Mouse (Mus musculus) hindbrain, embryonic 14.5 days (tissue): ENCODE measurements around the gene Clic5. TPM values are rescaled to one million over a fixed set of nuclear protein-coding genes. Genes with fewer than 3 reads are reported as not detected.
"Not testable (repeated sequence)": the region's sequence is repeated elsewhere in the genome, so short reads cannot be mapped to it uniquely, and the experiment has no call there.

Source experiments
- ATAC-seq: fragments of 200-750 bp; cut with Nextera tagmentation; 2 replicates; pipeline ENCODE4 v1.8.0; 2017; ENCODE audit warnings: moderate number of reproducible peaks, mild to moderate bottlenecking, moderate TSS enrichment, moderate library complexity; ENCODE audit not compliant: low FRiP score
- DNase-seq: peaks from one replicate; pipeline ENCODE4 v3.0.0-alpha.2; 2015; ENCODE audit warnings: low spot score
- H3K27ac ChIP-seq: fragments of 300-500 bp; sonication (generic); 2 replicates; pipeline ENCODE4 v1.5.1; 2014; ENCODE audit warnings: mild to moderate bottlenecking, moderate library complexity
- H3K27me3 ChIP-seq: fragments of 300-500 bp; sonication (generic); 2 replicates; pipeline ENCODE4 v1.6.1; 2014; ENCODE audit warnings: mild to moderate bottlenecking, low read length, mixed read lengths; ENCODE audit not compliant: control insufficient read depth, insufficient read depth
- H3K36me3 ChIP-seq: fragments of 300-500 bp; sonication (generic); replicated peaks from 2 replicates; pipeline ENCODE4 v1.6.1; 2014; ENCODE audit not compliant: control insufficient read depth, insufficient read depth
- H3K4me1 ChIP-seq: fragments of 300-500 bp; sonication (generic); replicated peaks from 2 replicates; pipeline ENCODE4 v1.6.1; 2014; ENCODE audit warnings: antibody characterized with exemption, low read length, mixed read lengths; ENCODE audit not compliant: control insufficient read depth, insufficient read depth
- H3K4me2 ChIP-seq: fragments of 300-500 bp; sonication (generic); replicated peaks from 2 replicates; pipeline ENCODE4 v1.6.1; 2014; ENCODE audit warnings: mild to moderate bottlenecking, moderate library complexity
- H3K4me3 ChIP-seq: fragments of 300-500 bp; sonication (generic); replicated peaks from 2 replicates; pipeline ENCODE4 v1.5.1; 2014; ENCODE audit warnings: mild to moderate bottlenecking, low read length
- H3K9ac ChIP-seq: fragments of 300-500 bp; sonication (generic); 2 replicates; pipeline ENCODE4 v1.6.1; 2014
- H3K9me3 ChIP-seq: fragments of 300-500 bp; sonication (generic); 2 replicates; pipeline ENCODE4 v1.6.1; 2016; ENCODE audit warnings: low read length; ENCODE audit not compliant: control insufficient read depth
- WGBS: fragments of 180-500 bp; shearing (Covaris S2); extraction: QIAGEN DNeasy Blood & Tissue Kit; methylation state at CpG from one replicate; pipeline ENCODE4 v1.1.7; 2014; 5-methylcytosine and 5-hydroxymethylcytosine counted together
- polyA plus RNA-seq: library from polyadenylated mRNA; unstranded; fragments of >200 nt; fragmentation: Nextera tagmentation; extraction: Ambion mirVana; gene quantifications from 2 replicates; pipeline ENCODE4 v1.2.1, GENCODE M21; 2014

Gene Clic5
- polyA plus RNA-seq, 1 experiment from 2014 or later = 0.46 TPM

DNA sequence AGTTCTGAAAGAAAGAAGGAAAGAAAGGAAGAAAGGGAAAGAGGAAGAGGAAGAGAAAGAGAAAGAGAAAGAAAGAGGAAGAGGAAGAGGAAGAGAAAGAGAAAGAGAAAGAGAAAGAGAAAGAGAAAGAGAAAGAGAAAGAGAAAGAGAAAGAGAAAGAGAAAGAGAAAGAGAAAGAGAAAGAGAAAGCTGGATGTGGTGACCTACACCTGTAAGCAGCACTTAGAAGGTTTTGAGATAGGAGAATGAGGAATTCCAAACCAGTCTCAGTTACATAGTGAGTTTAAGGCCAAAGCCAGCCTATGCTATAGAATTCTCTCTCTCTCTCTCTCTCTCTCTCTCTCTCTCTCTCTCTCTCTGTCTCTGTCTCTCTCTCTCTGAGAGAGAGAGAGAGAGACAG, 847 bp upstream of the Clic5 start:
- not testable (repeated sequence) for H3K4me3 ChIP-seq, H3K36me3 ChIP-seq, H3K9ac ChIP-seq, ATAC-seq, H3K9me3 ChIP-seq, DNase-seq, H3K4me2 ChIP-seq, H3K27ac ChIP-seq
- Histone ChIP-seq H3K4me1 (peaks cover 13% of the 10 kb centered on the region; the same call in 1 of the 2 replicates), H3K27me3 (peaks cover 20% of the 10 kb centered on the region)

DNA sequence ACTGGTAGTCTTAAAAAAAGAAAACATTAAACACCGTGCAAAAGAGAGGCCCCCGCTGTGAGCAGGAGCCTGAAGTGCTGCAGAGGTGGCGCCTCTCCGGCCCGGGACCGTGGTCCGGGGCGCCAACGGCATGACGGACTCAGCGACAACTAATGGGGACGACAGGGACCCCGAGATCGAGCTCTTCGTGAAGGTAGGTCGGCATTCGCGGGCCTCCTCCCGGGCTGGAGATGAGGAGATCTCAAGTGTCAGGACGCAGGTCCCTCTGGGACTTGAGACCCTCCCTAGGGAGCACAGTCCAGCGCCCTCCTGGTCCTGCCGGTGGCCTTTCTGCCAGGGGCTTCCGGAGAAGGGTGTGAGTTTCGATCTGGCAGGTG, 373 bp downstream of the Clic5 start:
- ATAC-seq (no peak), DNase-seq (no peak)
- Histone ChIP-seq H3K36me3 (no peaks in the 10 kb centered on the region), H3K9ac (no peak overlapping the region; the same call in 1 of the 2 replicates), H3K4me3 (peak overlapping the region; percentile 31), H3K9me3 (no peaks in the 10 kb centered on the region), H3K27me3 (peaks cover 20% of the 10 kb centered on the region), H3K27ac (no peak overlapping the region), H3K4me1 (peaks cover 13% of the 10 kb centered on the region; the same call in 1 of the 2 replicates), H3K4me2 (peak overlapping the region; percentile 57)
- under 1% methylated on average over 24 of the region's 24 CpGs for WGBS

GRCm38 (mm10) chr17:44189696-44190095, 1.3 kb downstream of the Clic5 start:
- WGBS = 4% methylated on average over 11 of the region's 11 CpGs
- Histone ChIP-seq H3K4me3 (no peak overlapping the region), H3K4me1 (peaks cover 13% of the 10 kb centered on the region; the same call in 1 of the 2 replicates), H3K4me2 (peak overlapping the region; percentile 28), H3K36me3 (no peaks in the 10 kb centered on the region), H3K9ac (no peak overlapping the region), H3K27ac (no peak overlapping the region), H3K27me3 (peaks cover 20% of the 10 kb centered on the region), H3K9me3 (no peaks in the 10 kb centered on the region)
- ATAC-seq = no peak
- DNase-seq = no peak

DNA sequence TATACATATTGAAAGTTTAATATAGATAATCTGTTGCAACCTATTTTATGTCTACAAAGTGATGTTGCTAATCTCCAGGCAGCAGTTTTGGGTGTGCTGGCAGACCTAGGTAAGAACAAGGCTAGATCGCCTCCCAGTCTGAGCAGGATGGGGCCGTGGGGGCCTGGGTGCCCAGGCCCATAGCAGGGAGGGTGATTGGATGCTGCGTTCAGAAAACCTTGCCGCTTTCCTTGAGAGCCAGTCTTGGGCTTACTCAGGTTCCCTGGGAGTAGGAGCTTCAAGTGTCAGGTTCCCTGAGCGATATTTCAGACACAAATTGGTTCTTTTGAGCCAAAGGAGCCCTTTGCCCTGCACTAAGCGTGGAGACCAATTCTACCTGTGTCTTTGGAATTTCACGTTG, 1.9 kb downstream of the Clic5 start:
- peaks cover 13% of the 10 kb centered on the region; the same call in 1 of the 2 replicates for H3K4me1 ChIP-seq
- H3K27me3 ChIP-seq = peaks cover 20% of the 10 kb centered on the region
- no peak overlapping the region for H3K9ac ChIP-seq
- DNase-seq = no peak
- no peaks in the 10 kb centered on the region for H3K9me3 ChIP-seq
- ATAC-seq = no peak
- WGBS = 46% methylated on average over 7 of the region's 7 CpGs
- no peak overlapping the region for H3K4me3 ChIP-seq
- no peaks in the 10 kb centered on the region for H3K36me3 ChIP-seq
- no peak overlapping the region for H3K4me2 ChIP-seq
- H3K27ac ChIP-seq = no peak overlapping the region

- 85% methylated on average over 3 of the region's 3 CpGs for WGBS
- Histone ChIP-seq H3K27ac (no peak overlapping the region), H3K4me1 (peaks cover 13% of the 10 kb centered on the region; the same call in 1 of the 2 replicates)
Observed at GRCm38 (mm10) chr17:44192981-44193380, 4.6 kb downstream of the Clic5 start.

GRCm38 (mm10) chr17:44199158-44199557, 10.8 kb downstream of the Clic5 start:
- Histone ChIP-seq H3K4me2 (no peak overlapping the region), H3K36me3 (no peaks in the 10 kb centered on the region), H3K27ac (no peak overlapping the region), H3K4me1 (no peaks in the 10 kb centered on the region), H3K9ac (no peak overlapping the region), H3K4me3 (no peak overlapping the region), H3K27me3 (no peaks in the 10 kb centered on the region), H3K9me3 (peaks cover 5% of the 10 kb centered on the region; the same call in 1 of the 2 replicates)
- ATAC-seq (no peak), DNase-seq (no peak)
- 77% methylated on average over 4 of the region's 4 CpGs for WGBS

More at GRCm38 (mm10) chr17:44192981-44193380, 4.6 kb downstream of the Clic5 start:
- DNase-seq (no peak), ATAC-seq (no peak)
- Histone ChIP-seq H3K4me3 (no peak overlapping the region), H3K9me3 (peaks cover 5% of the 10 kb centered on the region; the same call in 1 of the 2 replicates), H3K4me2 (no peak overlapping the region), H3K36me3 (no peaks in the 10 kb centered on the region), H3K9ac (no peak overlapping the region), H3K27me3 (peaks cover 15% of the 10 kb centered on the region)

DNA sequence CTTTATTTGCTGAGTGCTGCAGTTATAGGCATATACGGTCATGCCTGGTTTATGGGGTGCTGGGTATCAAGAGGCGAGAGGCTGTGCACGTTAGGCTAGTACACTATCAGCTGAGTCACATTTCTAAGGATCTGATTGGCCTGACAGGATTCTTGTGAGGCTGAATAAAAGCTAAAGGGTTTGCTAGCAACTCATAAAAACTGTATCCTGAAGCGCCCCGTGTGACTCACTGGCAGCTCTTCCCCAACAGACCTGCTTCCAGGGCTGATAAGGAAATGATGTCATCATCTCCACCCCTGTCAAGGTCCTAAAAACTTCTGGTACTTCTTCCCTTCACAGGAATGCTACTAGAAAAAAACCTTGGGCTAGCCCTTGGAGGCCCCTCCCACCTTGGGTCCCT, 14.6 kb downstream of the Clic5 start:
- ATAC-seq (no peak), DNase-seq (no peak)
- WGBS = 94% methylated on average over 5 of the region's 5 CpGs
- no peaks in the 10 kb centered on the region for H3K27me3 ChIP-seq
- H3K36me3 ChIP-seq = no peaks in the 10 kb centered on the region
- no peak overlapping the region for H3K9ac ChIP-seq
- H3K4me2 ChIP-seq = no peak overlapping the region
- no peaks in the 10 kb centered on the region for H3K9me3 ChIP-seq
- no peak overlapping the region for H3K27ac ChIP-seq
- H3K4me1 ChIP-seq = no peaks in the 10 kb centered on the region
- H3K4me3 ChIP-seq = no peak overlapping the region

DNA sequence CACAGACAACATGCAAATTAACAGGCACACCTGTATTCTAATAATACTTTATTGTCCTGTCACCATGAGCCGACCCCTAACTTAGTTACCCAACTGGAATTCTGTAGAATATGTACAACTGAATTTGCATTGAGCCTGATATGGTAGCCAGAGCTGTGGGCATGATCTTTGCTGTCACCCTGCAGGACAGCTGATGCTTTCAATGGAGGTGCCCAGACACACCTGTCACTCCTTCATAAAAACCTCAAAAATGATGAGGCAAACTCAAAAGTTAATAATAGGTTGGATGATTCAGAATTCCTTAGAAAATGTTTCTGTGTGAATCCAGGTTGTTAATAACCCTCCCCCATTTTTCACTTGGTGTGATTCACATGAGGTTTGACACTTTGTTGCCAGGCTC, 16.4 kb downstream of the Clic5 start:
- Histone ChIP-seq H3K4me1 (no peaks in the 10 kb centered on the region), H3K36me3 (no peaks in the 10 kb centered on the region), H3K4me2 (no peak overlapping the region), H3K4me3 (no peak overlapping the region), H3K9ac (no peak overlapping the region), H3K27me3 (no peaks in the 10 kb centered on the region), H3K9me3 (no peaks in the 10 kb centered on the region), H3K27ac (no peak overlapping the region)
- 83% methylated on average over 1 of the region's 1 CpGs for WGBS
- DNase-seq (no peak), ATAC-seq (no peak)

GRCm38 (mm10) chr17:44205562-44205961, 17.2 kb downstream of the Clic5 start:
- Histone ChIP-seq H3K4me1 (no peaks in the 10 kb centered on the region), H3K4me3 (no peak overlapping the region), H3K27ac (no peak overlapping the region), H3K36me3 (no peaks in the 10 kb centered on the region), H3K4me2 (no peak overlapping the region), H3K9me3 (no peaks in the 10 kb centered on the region), H3K27me3 (no peaks in the 10 kb centered on the region), H3K9ac (no peak overlapping the region)
- WGBS = 81% methylated on average over 3 of the region's 3 CpGs
- DNase-seq (no peak), ATAC-seq (no peak)

GRCm38 (mm10) chr17:44208900-44209299, 20.5 kb downstream of the Clic5 start:
- H3K27me3 ChIP-seq = no peaks in the 10 kb centered on the region
- H3K36me3 ChIP-seq = no peaks in the 10 kb centered on the region
- ATAC-seq = no peak
- DNase-seq = no peak
- H3K4me2 ChIP-seq = no peak overlapping the region
- no peaks in the 10 kb centered on the region for H3K4me1 ChIP-seq
- H3K27ac ChIP-seq = no peak overlapping the region
- H3K9me3 ChIP-seq = no peaks in the 10 kb centered on the region
- H3K9ac ChIP-seq = no peak overlapping the region
- no peak overlapping the region for H3K4me3 ChIP-seq
- 79% methylated on average over 4 of the region's 4 CpGs for WGBS
